Mouse (Mus musculus): ENCODE results near the gene Ttc7b. TPM values are rescaled to one million over a fixed set of nuclear protein-coding genes. Genes with fewer than 3 reads are reported as not detected.

Ttc7b gene
- total RNA-seq, 1 experiment: 19.0 TPM

GRCm38 (mm10) chr12:100337351-100338018 is 183.1 kb downstream of the Ttc7b start:
- DNase-seq (ENCODE audit: low read depth, low spot score): peak; percentile 41
- TF ChIP-seq CHD2 (IDR thresholded peaks at IDR 0.05; ENCODE audit: low read depth, low read length) (peak; percentile 68; the same call in 1 of the 2 replicates), HCFC1 (IDR thresholded peaks at IDR 0.05; ENCODE audit: borderline replicate concordance, insufficient read depth, low read length) (no peak), ZNF384 (IDR thresholded peaks at IDR 0.05; ENCODE audit: low read depth, low read length) (no peak), ZC3H11A (IDR thresholded peaks at IDR 0.05; ENCODE audit: borderline replicate concordance, low read depth, low read length) (no peak)
- H3K27ac ChIP-seq (ENCODE audit: insufficient read depth, low read depth, low read length, poor library complexity, severe bottlenecking): no peak overlapping the region

GRCm38 (mm10) chr12:100336241-100336640 is 184.4 kb downstream of the Ttc7b start:
- in situ Hi-C loops (cut with MboI; ENCODE audit: low sequenced_read_pairs in 2 of 2, unreplicated experiment in 2 of 2): no loop called here
- Histone ChIP-seq H3K9me3 (ENCODE audit: control insufficient read depth, insufficient read depth, low read depth, low read length) (no peaks in the 10 kb centered on the region), H3K27ac (ENCODE audit: insufficient read depth, low read depth, low read length, poor library complexity, severe bottlenecking) (no peak overlapping the region), H3K4me3 (ENCODE audit: insufficient read depth in 1 of 2, low read depth in 1 of 2, low read length in 2 of 2, poor library complexity in 1 of 2, severe bottlenecking in 1 of 2) (no peak overlapping the region), H3K9ac (ENCODE audit: insufficient read depth, low read depth, low read length, poor library complexity, severe bottlenecking) (no peak overlapping the region), H3K36me3 (ENCODE audit: control insufficient read depth, insufficient read depth, low read length, poor library complexity, severe bottlenecking) (peaks cover 7% of the 10 kb centered on the region; the same call in 1 of the 2 replicates), H3K4me1 (ENCODE audit: control insufficient read depth in 2 of 2, insufficient read depth in 2 of 2, low read length in 2 of 2, poor library complexity in 1 of 2) (peaks cover 6 to 24% of the 10 kb centered on the region in 2 experiments; a peak in 3 of 4 replicates)
- no peak for DNase-seq (ENCODE audit: low read depth, low spot score)
- no peak for TF ChIP-seq CHD2 (IDR thresholded peaks at IDR 0.05; ENCODE audit: low read depth, low read length)
- TF ChIP-seq HCFC1 (IDR thresholded peaks at IDR 0.05; ENCODE audit: borderline replicate concordance, insufficient read depth, low read length): no peak
- TF ChIP-seq ZNF384 (IDR thresholded peaks at IDR 0.05; ENCODE audit: low read depth, low read length): no peak
- no peak for TF ChIP-seq ZC3H11A (IDR thresholded peaks at IDR 0.05; ENCODE audit: borderline replicate concordance, low read depth, low read length)
- no peak for TF ChIP-seq MAFK (IDR thresholded peaks at IDR 0.05; ENCODE audit: insufficient read depth, low read depth, low read length)

More at GRCm38 (mm10) chr12:100337351-100338018, 183.1 kb downstream of the Ttc7b start:
- no peak overlapping the region for H3K4me3 ChIP-seq (ENCODE audit: insufficient read depth in 1 of 2, low read depth in 1 of 2, low read length in 2 of 2, poor library complexity in 1 of 2, severe bottlenecking in 1 of 2)
- no peaks in the 10 kb centered on the region for H3K9me3 ChIP-seq (ENCODE audit: control insufficient read depth, insufficient read depth, low read depth, low read length)
- peaks cover 7% of the 10 kb centered on the region; the same call in 1 of the 2 replicates for H3K36me3 ChIP-seq (ENCODE audit: control insufficient read depth, insufficient read depth, low read length, poor library complexity, severe bottlenecking)
- no peak overlapping the region for H3K9ac ChIP-seq (ENCODE audit: insufficient read depth, low read depth, low read length, poor library complexity, severe bottlenecking)
- peaks cover 9 to 24% of the 10 kb centered on the region in 2 experiments for H3K4me1 ChIP-seq (ENCODE audit: control insufficient read depth in 2 of 2, insufficient read depth in 2 of 2, low read length in 2 of 2, poor library complexity in 1 of 2)
- in situ Hi-C loops (cut with MboI; ENCODE audit: low sequenced_read_pairs in 2 of 2, unreplicated experiment in 2 of 2): no loop called here

- in situ Hi-C loops (cut with MboI; ENCODE audit: low sequenced_read_pairs in 2 of 2, unreplicated experiment in 2 of 2): no loop called here
- no peak overlapping the region for H3K4me3 ChIP-seq (ENCODE audit: insufficient read depth in 1 of 2, low read depth in 1 of 2, low read length in 2 of 2, poor library complexity in 1 of 2, severe bottlenecking in 1 of 2)
- no peak overlapping the region for H3K9ac ChIP-seq (ENCODE audit: insufficient read depth, low read depth, low read length, poor library complexity, severe bottlenecking)
- no peaks in the 10 kb centered on the region for H3K9me3 ChIP-seq (ENCODE audit: control insufficient read depth, insufficient read depth, low read depth, low read length)
- TF ChIP-seq CHD2 (IDR thresholded peaks at IDR 0.05; ENCODE audit: low read depth, low read length) (no peak), ZC3H11A (IDR thresholded peaks at IDR 0.05; ENCODE audit: borderline replicate concordance, low read depth, low read length) (no peak), MAFK (IDR thresholded peaks at IDR 0.05; ENCODE audit: insufficient read depth, low read depth, low read length) (no peak), HCFC1 (IDR thresholded peaks at IDR 0.05; ENCODE audit: borderline replicate concordance, insufficient read depth, low read length) (no peak), ZNF384 (IDR thresholded peaks at IDR 0.05; ENCODE audit: low read depth, low read length) (no peak)
- DNase-seq (ENCODE audit: low read depth, low spot score): no peak
- peaks cover 0 to 2% of the 10 kb centered on the region in 2 experiments; a peak in 1 of 4 replicates for H3K4me1 ChIP-seq (ENCODE audit: control insufficient read depth in 2 of 2, insufficient read depth in 2 of 2, low read length in 2 of 2, poor library complexity in 1 of 2)
- H3K36me3 ChIP-seq (ENCODE audit: control insufficient read depth, insufficient read depth, low read length, poor library complexity, severe bottlenecking): no peaks in the 10 kb centered on the region; the same call in 1 of the 2 replicates
- no peak overlapping the region for H3K27ac ChIP-seq (ENCODE audit: insufficient read depth, low read depth, low read length, poor library complexity, severe bottlenecking)
These were observed 188.8 kb downstream of the Ttc7b start for GRCm38 (mm10) chr12:100331806-100332205.

- TF ChIP-seq HCFC1 (IDR thresholded peaks at IDR 0.05; ENCODE audit: borderline replicate concordance, insufficient read depth, low read length) (no peak), ZC3H11A (IDR thresholded peaks at IDR 0.05; ENCODE audit: borderline replicate concordance, low read depth, low read length) (no peak), MAFK (IDR thresholded peaks at IDR 0.05; ENCODE audit: insufficient read depth, low read depth, low read length) (no peak), CHD2 (IDR thresholded peaks at IDR 0.05; ENCODE audit: low read depth, low read length) (no peak), ZNF384 (IDR thresholded peaks at IDR 0.05; ENCODE audit: low read depth, low read length) (no peak)
- Histone ChIP-seq H3K36me3 (ENCODE audit: control insufficient read depth, insufficient read depth, low read length, poor library complexity, severe bottlenecking) (peaks cover under 1% of the 10 kb centered on the region; the same call in 1 of the 2 replicates), H3K9ac (ENCODE audit: insufficient read depth, low read depth, low read length, poor library complexity, severe bottlenecking) (no peak overlapping the region), H3K9me3 (ENCODE audit: control insufficient read depth, insufficient read depth, low read depth, low read length) (no peaks in the 10 kb centered on the region), H3K27ac (ENCODE audit: insufficient read depth, low read depth, low read length, poor library complexity, severe bottlenecking) (no peak overlapping the region), H3K4me1 (ENCODE audit: control insufficient read depth in 2 of 2, insufficient read depth in 2 of 2, low read length in 2 of 2, poor library complexity in 1 of 2) (no peaks in the 10 kb centered on the region), H3K4me3 (ENCODE audit: insufficient read depth in 1 of 2, low read depth in 1 of 2, low read length in 2 of 2, poor library complexity in 1 of 2, severe bottlenecking in 1 of 2) (no peak overlapping the region)
- DNase-seq (ENCODE audit: low read depth, low spot score): no peak
- in situ Hi-C loops (cut with MboI; ENCODE audit: low sequenced_read_pairs in 2 of 2, unreplicated experiment in 2 of 2): no loop called here
These were observed 190.4 kb downstream of the Ttc7b start for GRCm38 (mm10) chr12:100330234-100330633.
